Mouse (Mus musculus) colon, adult 2 months (tissue): ENCODE data around the gene Rps10. TPM values are rescaled to one million over a fixed set of nuclear protein-coding genes. Genes with fewer than 3 reads are reported as not detected.

Source experiments
- polyA plus RNA-seq: library from polyadenylated mRNA; depleted of rRNA; stranded (reverse); fragments of >200 nt; gene quantifications from 2 replicates; pipeline ENCODE4 v1.2.3, GENCODE M21; 2012; rRNA removed

Rps10 gene
- 1,367 and 1,444 TPM in 2 replicates for polyA plus RNA-seq

GRCm38 (mm10) chr17:27636132-27637020 lies at the start of gene Rps10:
TSS of gene Rps10 (minus strand) at chr17:27636669.

GRCm38 (mm10) chr17:27655089-27656010 lies 18.9 kb upstream of the Rps10 start, which contains the start of gene Pacsin1:
TSS of gene Pacsin1 (plus strand) at chr17:27655509.

GRCm38 (mm10) chr17:27634871-27635574 lies 1.4 kb downstream of the Rps10 start, which contains the start of gene RPS10-NUDT3:
TSS of gene RPS10-NUDT3 (minus strand) at chr17:27635222.

GRCm38 (mm10) chr17:27623360-27624326 lies 12.8 kb downstream of the Rps10 start, which contains the start of gene Nudt3:
TSS of gene Nudt3 (minus strand) at chr17:27623495.

Other genes with a start within 250 kb of the Rps10 start
- gene Grm4, start 115.3 kb downstream of the Rps10 start, polyA plus RNA-seq = 0.21 and 0.72 TPM in 2 replicates
- gene Hmga1, start 80.2 kb downstream of the Rps10 start, polyA plus RNA-seq = 127 and 151 TPM in 2 replicates
- 57.5 and 66.6 TPM in 2 replicates for gene AI413582, start 70.9 kb downstream of the Rps10 start, polyA plus RNA-seq
- 76.6 and 85.3 TPM in 2 replicates for gene Nudt3, start 13.2 kb downstream of the Rps10 start, polyA plus RNA-seq
- not detected in 2 replicates for gene RPS10-NUDT3, start 1.4 kb downstream of the Rps10 start, polyA plus RNA-seq
- gene Pacsin1, start 18.8 kb upstream of the Rps10 start, polyA plus RNA-seq = 1.9 and 2.5 TPM in 2 replicates
- gene Spdef, start 92.3 kb upstream of the Rps10 start, polyA plus RNA-seq = 330 and 353 TPM in 2 replicates
- 81.6 and 87.7 TPM in 2 replicates for gene D17Wsu92e, start 184.0 kb upstream of the Rps10 start, polyA plus RNA-seq
- gene Snrpc, start 201.5 kb upstream of the Rps10 start, polyA plus RNA-seq = 101 and 105 TPM in 2 replicates
- 4.4 and 5.9 TPM in 2 replicates for gene Uhrf1bp1, start 219.8 kb upstream of the Rps10 start, polyA plus RNA-seq